In genomic region chr19:40460854-40461490, GRCm38 (mm10) we compare ENCODE assay signal across 14 mouse cellular contexts. TPM values are rescaled to one million over a fixed set of nuclear protein-coding genes. Genes with fewer than 3 reads are reported as not detected.
A peak's percentile ranks its signal among the peaks of the same experiment; 100 is the strongest.
DNase-seq lines count a peak whose midpoint lies in the region; ATAC-seq lines count a peak whose summit lies in the region.
"Had no signal": no experiment of that assay in that cellular context is flagged by ENCODE, and none has a peak within 500 bp of the region (broad histone marks: within the 10 kb centered on the region; RNA-seq: fewer than 3 reads in every experiment).

No protein-coding gene starts in this region.

- no peaks in the 10 kb centered on the region for H3K36me3 ChIP-seq in forebrain, embryonic 14.5 days (ENCODE audit: control insufficient read depth, insufficient read depth, low read length)
- no peaks in the 10 kb centered on the region for H3K36me3 ChIP-seq in forebrain, embryonic 11.5 days (ENCODE audit: control insufficient read depth, insufficient read depth, low read length)
- H3K36me3 ChIP-seq in midbrain, embryonic 14.5 days (ENCODE audit: control insufficient read depth, insufficient read depth, low read length), result no peaks in the 10 kb centered on the region
- no peaks in the 10 kb centered on the region for H3K36me3 ChIP-seq in midbrain, embryonic 11.5 days (ENCODE audit: control insufficient read depth, insufficient read depth, low read length)
- H3K36me3 ChIP-seq in stomach, embryonic 15.5 days, result no peaks in the 10 kb centered on the region
- H3K36me3 ChIP-seq: heart, embryonic 13.5 days; lung, embryonic 15.5 days had no signal

- no peak overlapping the region for H3K4me2 ChIP-seq in forebrain, embryonic 14.5 days (ENCODE audit: low read length)
- no peak overlapping the region for H3K4me2 ChIP-seq in forebrain, embryonic 11.5 days (ENCODE audit: low read depth, low read length, severe bottlenecking)
- H3K4me2 ChIP-seq in midbrain, embryonic 14.5 days (ENCODE audit: low read length), result no peak overlapping the region
- H3K4me2 ChIP-seq in midbrain, embryonic 11.5 days, result no peak overlapping the region
- H3K4me2 ChIP-seq in stomach, embryonic 15.5 days, result no peak overlapping the region
- H3K4me2 ChIP-seq: heart, embryonic 13.5 days; lung, embryonic 15.5 days had no signal

- no peak for DNase-seq in forebrain, embryonic 14.5 days (ENCODE audit: low spot score)
- DNase-seq in forebrain, embryonic 11.5 days (ENCODE audit: low spot score), result no peak
- DNase-seq in midbrain, embryonic 14.5 days, result peak; percentile 43
- no peak for DNase-seq in midbrain, embryonic 11.5 days (ENCODE audit: low spot score, missing footprints)
- peak; percentile 64 for DNase-seq in liver
- no peak for DNase-seq in left cerebral cortex, adult 18-20 months (ENCODE audit: low spot score in 2 of 2)
- no peak for DNase-seq in thymus, postnatal 25 days
- DNase-seq: gastrocnemius, adult 2 months; right cerebral cortex, postnatal 4 days had no signal

- WGBS in forebrain, embryonic 14.5 days, result 50% methylated on average over 9 of the region's 9 CpGs
- WGBS in forebrain, embryonic 11.5 days, result 81% methylated on average over 9 of the region's 9 CpGs
- WGBS in midbrain, embryonic 14.5 days, result 50% methylated on average over 9 of the region's 9 CpGs
- WGBS in midbrain, embryonic 11.5 days, result 74% methylated on average over 9 of the region's 9 CpGs
- 28% methylated on average over 9 of the region's 9 CpGs for WGBS in stomach, embryonic 15.5 days

- no peak overlapping the region for H3K4me3 ChIP-seq in forebrain, embryonic 14.5 days (ENCODE audit: low read depth, low read length)
- no peak overlapping the region for H3K4me3 ChIP-seq in forebrain, embryonic 11.5 days (ENCODE audit: low read depth, low read length)
- H3K4me3 ChIP-seq in midbrain, embryonic 14.5 days (replicated peaks; ENCODE audit: low read depth, low read length), result no peak overlapping the region
- no peak overlapping the region for H3K4me3 ChIP-seq in midbrain, embryonic 11.5 days (ENCODE audit: low read depth, low read length)
- H3K4me3 ChIP-seq in stomach, embryonic 15.5 days (replicated peaks), result no peak overlapping the region
- H3K4me3 ChIP-seq: gastrocnemius, adult 2 months; heart, embryonic 13.5 days; lung, embryonic 15.5 days had no signal

- no peak overlapping the region for H3K27ac ChIP-seq in forebrain, embryonic 14.5 days (ENCODE audit: low read depth, low read length)
- no peak overlapping the region for H3K27ac ChIP-seq in forebrain, embryonic 11.5 days (ENCODE audit: low read depth, low read length)
- H3K27ac ChIP-seq in midbrain, embryonic 14.5 days (replicated peaks; ENCODE audit: low read depth, low read length), result 0 out of 2 replicates have a peak overlapping the region, but pooled peaks have one; percentile 49
- H3K27ac ChIP-seq in midbrain, embryonic 11.5 days (ENCODE audit: low read depth, low read length), result no peak overlapping the region
- no peak overlapping the region for H3K27ac ChIP-seq in stomach, embryonic 15.5 days
- H3K27ac ChIP-seq: gastrocnemius, adult 2 months; heart, embryonic 13.5 days; lung, embryonic 15.5 days had no signal

- no peaks in the 10 kb centered on the region for H3K9me3 ChIP-seq in forebrain, embryonic 14.5 days (replicated peaks; ENCODE audit: control insufficient read depth, low read length)
- no peaks in the 10 kb centered on the region for H3K9me3 ChIP-seq in forebrain, embryonic 11.5 days (ENCODE audit: control insufficient read depth, low read length)
- no peaks in the 10 kb centered on the region for H3K9me3 ChIP-seq in midbrain, embryonic 14.5 days (ENCODE audit: control insufficient read depth, low read length)
- no peaks in the 10 kb centered on the region for H3K9me3 ChIP-seq in midbrain, embryonic 11.5 days (ENCODE audit: control insufficient read depth, low read length)
- H3K9me3 ChIP-seq in stomach, embryonic 15.5 days, result no peaks in the 10 kb centered on the region
- H3K9me3 ChIP-seq: heart, embryonic 13.5 days; lung, embryonic 15.5 days had no signal

- no peaks in the 10 kb centered on the region for H3K27me3 ChIP-seq in forebrain, embryonic 14.5 days (replicated peaks; ENCODE audit: control insufficient read depth, insufficient read depth, low read length)
- no peaks in the 10 kb centered on the region for H3K27me3 ChIP-seq in forebrain, embryonic 11.5 days (ENCODE audit: control insufficient read depth, insufficient read depth, low read length)
- no peaks in the 10 kb centered on the region for H3K27me3 ChIP-seq in midbrain, embryonic 14.5 days (ENCODE audit: control insufficient read depth, insufficient read depth, low read length)
- no peaks in the 10 kb centered on the region for H3K27me3 ChIP-seq in midbrain, embryonic 11.5 days (ENCODE audit: control insufficient read depth, insufficient read depth, low read length)
- no peaks in the 10 kb centered on the region for H3K27me3 ChIP-seq in stomach, embryonic 15.5 days (replicated peaks)
- H3K27me3 ChIP-seq: heart, embryonic 13.5 days; lung, embryonic 15.5 days had no signal

- H3K4me1 ChIP-seq in forebrain, embryonic 14.5 days (ENCODE audit: control insufficient read depth, insufficient read depth, low read length), result peaks cover 5% of the 10 kb centered on the region; the same call in 1 of the 2 replicates
- no peaks in the 10 kb centered on the region for H3K4me1 ChIP-seq in forebrain, embryonic 11.5 days (replicated peaks; ENCODE audit: control insufficient read depth, insufficient read depth, low read length)
- peaks cover 11% of the 10 kb centered on the region; the same call in 1 of the 2 replicates for H3K4me1 ChIP-seq in midbrain, embryonic 14.5 days (ENCODE audit: control insufficient read depth, insufficient read depth, low read length)
- no peaks in the 10 kb centered on the region for H3K4me1 ChIP-seq in midbrain, embryonic 11.5 days (ENCODE audit: control insufficient read depth, insufficient read depth, low read length)
- peaks cover 14% of the 10 kb centered on the region for H3K4me1 ChIP-seq in stomach, embryonic 15.5 days

- no peak overlapping the region for H3K9ac ChIP-seq in forebrain, embryonic 14.5 days (ENCODE audit: low read length)
- no peak overlapping the region for H3K9ac ChIP-seq in forebrain, embryonic 11.5 days (ENCODE audit: low read length)
- H3K9ac ChIP-seq in midbrain, embryonic 14.5 days (replicated peaks; ENCODE audit: low read length), result no peak overlapping the region
- H3K9ac ChIP-seq in midbrain, embryonic 11.5 days (ENCODE audit: low read length), result no peak overlapping the region
- H3K9ac ChIP-seq in stomach, embryonic 15.5 days, result no peak overlapping the region
- H3K9ac ChIP-seq: heart, embryonic 13.5 days; lung, embryonic 15.5 days had no signal

- peak; percentile 53; the same call in 1 of the 2 replicates for ATAC-seq in forebrain, embryonic 14.5 days
- ATAC-seq in forebrain, embryonic 11.5 days (replicated peaks; ENCODE audit: low FRiP score), result no peak
- no peak for ATAC-seq in midbrain, embryonic 14.5 days (ENCODE audit: low FRiP score, low TSS enrichment)
- ATAC-seq in midbrain, embryonic 11.5 days (ENCODE audit: low FRiP score), result no peak
- 0 out of 2 replicates have a peak, but pooled peaks have one; percentile 44 for ATAC-seq in stomach, embryonic 15.5 days (ENCODE audit: insufficient read depth, low FRiP score, low read depth)
- ATAC-seq: activated CD4-positive, CD25-positive, alpha-beta regulatory T cell, adult 4 months; inflammation-experienced regulatory T-cells, adult 6 months had no signal

RNA-seq across cellular contexts. Expression of gene Sorbs1, which starts 52.6 kb away (rescaled TPM):
- 61.1 and 83.9 TPM in 2 replicates for polyA plus RNA-seq in forebrain, embryonic 14.5 days (2014; fragmentation: Nextera tagmentation; extraction: Ambion mirVana)
- 62.3 and 66.0 TPM in 2 replicates for polyA plus RNA-seq in forebrain, embryonic 11.5 days (2014; fragmentation: Nextera tagmentation; extraction: Ambion mirVana)
- polyA plus RNA-seq in midbrain, embryonic 14.5 days (2014; fragmentation: Nextera tagmentation; extraction: Ambion mirVana), result 60.6 and 87.9 TPM in 2 replicates
- 61.0 and 62.6 TPM in 2 replicates for polyA plus RNA-seq in midbrain, embryonic 11.5 days (2014; fragmentation: Nextera tagmentation; extraction: Ambion mirVana)
- polyA plus RNA-seq in stomach, embryonic 15.5 days (2015; fragmentation: Nextera tagmentation; extraction: Ambion mirVana), result 78.2 and 81.0 TPM in 2 replicates
- total RNA-seq in left cerebral cortex, adult 18-20 months (2021), result 100 to 1,000 TPM; 144 to 149 TPM

Comparison
In these comparisons a context has a peak if more than half of its experiments do, and no peak if none do; other contexts are left out.
1. ATAC-seq: peak in forebrain, embryonic 14.5 days (single experiment) and stomach, embryonic 15.5 days (single experiment); none in forebrain, embryonic 11.5 days (single experiment), midbrain, embryonic 14.5 days (single experiment) and midbrain, embryonic 11.5 days (single experiment).
2. DNase-seq: peak in midbrain, embryonic 14.5 days (single experiment) and liver (single experiment); none in forebrain, embryonic 14.5 days (single experiment), forebrain, embryonic 11.5 days (single experiment), midbrain, embryonic 11.5 days (single experiment), left cerebral cortex, adult 18-20 months (0 of 2) and thymus, postnatal 25 days (single experiment).